Mouse (Mus musculus) monocyte, adult 5-6 weeks (primary cell): ENCODE results near the gene Cavin2. TPM values are rescaled to one million over a fixed set of nuclear protein-coding genes. Genes with fewer than 3 reads are reported as not detected.

Source experiments
- ATAC-seq: fragments of 153-309, 156-312 bp; replicated peaks from 2 replicates; pipeline ENCODE4 v1.8.0; 2017; ENCODE audit warnings: mild to moderate bottlenecking; ENCODE audit not compliant: low TSS enrichment, insufficient number of reproducible peaks, severe bottlenecking, poor library complexity, low FRiP score
- total RNA-seq: library from RNA; stranded (forward); fragments of 200-1000, 200-491, 200-594 nt; gene quantifications from 3 replicates; pipeline ENCODE4 v1.2.3, GENCODE M21; 2017

Cavin2 gene
- total RNA-seq: 1.8 to 24.1 TPM (median 1.9 TPM) in 3 replicates

DNA sequence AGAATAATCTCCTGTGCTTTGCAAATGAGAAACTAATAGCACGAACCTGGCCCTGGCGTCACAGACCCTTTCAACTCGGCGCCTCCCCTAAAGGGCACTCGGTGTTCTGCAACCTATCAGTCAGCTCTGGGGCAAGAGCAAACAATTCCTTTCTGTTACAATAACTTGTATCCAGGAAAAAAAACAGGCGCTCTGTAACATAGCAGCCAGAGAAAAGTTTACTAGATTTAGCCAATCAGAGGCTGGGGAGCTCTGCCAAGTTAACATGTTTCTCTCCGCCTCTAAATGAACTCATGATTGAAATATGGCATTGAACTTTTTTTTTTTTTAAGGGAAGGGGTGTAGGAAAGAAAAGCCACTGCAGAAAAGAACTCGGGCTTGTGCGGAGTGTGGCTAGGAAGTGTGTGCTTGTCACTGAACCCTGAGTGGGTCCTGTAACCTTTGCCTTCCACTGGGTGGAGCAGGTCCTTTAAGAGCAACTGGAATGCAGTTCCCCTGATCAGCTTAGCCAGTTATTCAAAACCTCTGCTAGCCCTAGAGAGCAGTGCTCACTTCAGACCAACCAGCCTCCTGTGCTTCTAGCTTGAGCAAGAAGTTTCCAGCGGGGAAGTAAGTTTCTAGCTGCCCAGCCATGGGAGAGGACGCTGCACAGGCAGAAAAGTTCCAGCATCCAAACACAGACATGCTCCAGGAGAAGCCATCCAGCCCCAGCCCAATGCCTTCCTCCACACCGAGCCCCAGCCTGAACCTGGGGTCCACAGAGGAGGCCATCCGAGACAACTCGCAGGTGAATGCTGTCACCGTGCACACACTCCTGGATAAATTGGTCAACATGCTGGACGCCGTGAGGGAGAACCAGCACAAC is at the start of gene Cavin2:
TSS of gene Cavin2 (plus strand) at position 372 of the 865 bp plus-strand sequence.
- no peak for ATAC-seq

DNA sequence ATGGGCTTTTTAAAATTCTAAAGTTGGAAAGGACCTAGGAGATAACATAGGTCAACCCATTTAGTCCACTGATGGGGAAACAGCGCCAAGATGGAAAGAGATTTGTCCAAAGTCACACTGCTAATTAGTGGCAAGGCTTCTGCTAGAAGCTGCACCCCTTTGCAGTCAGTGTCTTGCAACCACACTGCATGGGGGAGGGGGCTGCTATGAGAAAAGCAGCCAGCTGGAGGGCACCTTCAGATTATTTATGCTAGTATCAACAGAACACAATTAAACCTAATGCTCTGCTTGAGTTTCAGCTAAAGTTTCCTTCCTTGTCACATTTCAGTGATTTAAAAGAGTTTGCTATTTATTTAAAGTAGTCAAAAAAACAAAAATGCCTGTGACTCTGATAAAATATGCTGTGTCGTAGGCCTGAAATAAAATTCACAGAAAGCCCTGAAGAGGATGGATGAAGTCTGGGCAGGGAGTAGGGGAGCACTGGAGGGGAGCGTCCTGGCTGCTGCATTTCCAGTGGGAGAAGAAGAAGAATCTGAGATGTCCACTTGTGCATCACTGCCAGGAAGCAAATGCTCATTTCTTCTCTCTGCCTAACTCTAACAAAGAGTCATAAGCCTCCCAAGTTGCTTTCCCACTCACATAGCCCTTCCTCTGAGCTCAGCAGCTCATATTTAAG is 47.5 kb upstream of the Cavin2 start:
- no peak for ATAC-seq

DNA sequence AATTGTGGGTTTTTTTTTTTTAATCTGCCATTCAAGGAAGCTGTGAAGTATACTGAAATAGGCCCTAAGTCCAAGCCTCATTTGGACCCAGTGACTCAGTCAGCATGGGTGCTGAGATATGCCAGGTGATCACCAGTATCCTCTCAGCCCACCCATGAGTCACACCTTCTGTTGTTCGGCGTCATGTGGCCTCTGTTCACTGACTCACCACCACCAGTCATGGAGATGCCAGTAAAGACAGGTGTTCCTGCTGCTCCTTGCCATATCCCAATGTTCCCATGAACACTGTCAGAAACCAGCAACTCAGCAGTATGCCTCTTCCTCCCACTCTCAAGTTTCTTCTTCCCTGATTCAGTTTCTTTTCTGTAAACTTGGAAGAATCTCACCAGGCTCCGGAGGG is 45.6 kb upstream of the Cavin2 start:
- no peak for ATAC-seq

DNA sequence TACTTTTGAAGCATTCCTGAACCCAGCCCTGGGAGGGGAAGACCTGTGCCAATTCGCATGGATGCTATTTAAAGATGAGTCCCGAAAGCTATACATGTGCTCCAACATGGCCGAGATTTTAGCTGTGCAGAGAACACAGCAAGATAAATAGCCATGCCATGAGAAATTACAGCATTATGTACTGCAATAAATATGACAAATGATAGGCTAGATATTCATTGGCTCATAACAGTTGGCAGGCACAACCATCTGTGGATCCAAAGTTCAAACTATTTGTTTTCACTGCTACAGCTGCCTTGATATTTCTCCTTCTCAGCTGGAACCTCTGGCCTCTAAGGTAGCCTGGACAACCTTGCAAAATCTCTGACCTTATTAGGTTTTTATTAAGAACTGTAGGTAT is 45.1 kb upstream of the Cavin2 start:
- no peak for ATAC-seq

DNA sequence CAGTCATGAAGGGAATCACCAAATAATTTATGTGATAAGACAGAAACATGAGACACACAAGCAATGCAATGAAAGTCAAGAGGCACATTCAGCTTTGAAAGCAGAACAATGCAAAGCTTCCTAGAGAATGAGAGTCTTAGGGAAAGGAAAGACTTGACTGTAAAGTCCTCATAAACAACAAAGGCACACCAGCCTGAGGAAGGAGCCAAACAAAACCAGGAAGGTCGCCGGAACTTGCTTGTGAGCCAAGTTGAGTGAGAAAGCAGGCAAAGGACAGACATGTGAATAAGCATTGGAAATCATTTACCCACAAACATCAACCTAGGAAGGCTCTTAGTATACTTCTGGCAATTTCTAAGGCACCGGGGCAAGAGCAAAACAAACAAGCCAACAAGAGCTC is 43.5 kb upstream of the Cavin2 start:
- ATAC-seq: no peak

DNA sequence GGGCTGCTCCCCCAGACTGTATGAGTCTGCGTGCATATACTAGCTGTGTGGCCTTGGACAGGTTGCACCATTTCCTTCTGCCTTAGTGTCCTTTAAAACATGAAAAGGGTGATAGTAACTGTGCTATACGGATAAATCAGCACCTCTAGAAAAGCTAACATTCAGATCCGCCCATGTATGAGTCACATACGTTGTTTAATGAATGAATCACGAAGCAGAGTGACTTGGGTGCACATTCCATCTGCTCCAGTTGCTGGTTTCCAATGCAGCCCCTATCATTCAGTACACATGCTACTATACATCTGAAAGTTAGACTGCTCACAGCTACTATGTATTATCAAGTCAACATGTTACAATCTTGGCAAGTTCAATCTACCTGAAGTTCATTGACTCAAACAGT is 38.6 kb upstream of the Cavin2 start:
- ATAC-seq: no peak

DNA sequence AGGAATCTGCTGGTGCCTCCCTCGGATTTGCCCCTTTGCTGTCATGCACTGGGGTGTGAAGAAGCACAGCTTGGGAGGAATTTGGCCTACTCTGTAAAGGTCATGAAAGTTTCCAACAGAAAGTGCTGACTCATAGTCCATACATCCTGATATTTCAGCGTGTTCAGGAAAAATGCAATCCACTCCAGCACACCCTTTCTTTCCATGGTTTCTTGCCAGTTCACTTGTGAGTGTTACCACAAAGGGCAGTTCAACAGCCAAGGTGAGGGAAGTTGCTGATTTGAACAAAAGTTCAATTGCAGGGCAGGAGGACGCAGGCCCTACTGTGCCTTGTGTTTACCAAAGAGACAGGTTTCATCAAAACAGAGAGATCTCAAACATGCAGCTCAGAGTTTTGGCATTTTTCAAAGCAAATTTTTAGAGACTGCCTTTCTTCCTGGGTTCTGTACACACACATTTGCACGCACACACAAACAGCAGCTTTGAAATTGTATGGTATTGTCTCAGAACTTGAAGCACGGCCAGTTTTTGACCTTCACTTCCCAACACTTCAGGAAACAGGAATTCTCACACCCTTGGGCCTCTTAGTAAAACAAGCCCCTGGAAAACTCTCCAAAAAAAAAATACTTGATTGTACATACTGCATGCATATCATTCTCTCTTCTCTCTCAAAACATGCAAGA is 23.7 kb upstream of the Cavin2 start:
- no peak for ATAC-seq

DNA sequence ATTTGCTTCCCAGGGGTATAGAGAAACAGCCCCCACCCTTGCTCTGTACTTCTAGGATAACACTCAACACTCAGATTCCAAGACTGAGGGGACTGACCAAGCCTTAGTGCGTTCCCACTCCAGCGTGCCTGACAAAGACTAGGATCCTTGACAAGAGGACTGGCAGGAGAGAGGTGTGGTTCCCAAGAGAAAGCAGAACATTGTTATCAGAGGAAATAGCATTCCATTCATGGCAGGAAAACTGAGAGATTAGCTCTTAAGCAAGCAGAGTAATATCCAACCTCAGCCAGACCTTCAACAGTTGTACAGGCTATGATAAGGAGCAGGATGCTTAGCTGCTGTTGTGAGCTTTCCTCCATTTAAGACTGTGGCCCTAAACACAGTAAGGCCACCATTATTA is 23.0 kb upstream of the Cavin2 start:
- ATAC-seq: no peak

DNA sequence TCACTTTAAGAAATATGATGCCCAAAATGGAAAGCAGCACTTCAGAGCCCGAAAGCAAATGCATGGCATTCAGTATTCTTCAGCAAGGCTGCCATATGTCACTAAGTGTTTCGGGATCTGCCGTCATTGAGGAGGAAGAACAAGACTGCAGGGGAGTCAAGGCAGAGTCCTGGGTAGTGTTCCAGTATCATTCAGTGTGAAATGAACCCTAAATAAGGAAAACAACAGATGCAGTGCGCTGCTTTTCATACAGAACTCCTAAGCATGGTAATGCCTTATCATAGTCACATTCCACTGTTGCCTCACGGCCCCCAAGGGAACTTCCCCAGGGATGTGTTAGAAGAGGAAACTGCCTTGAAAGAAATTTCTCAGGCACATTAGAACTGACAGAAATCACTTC is 21.8 kb upstream of the Cavin2 start:
- ATAC-seq: no peak

DNA sequence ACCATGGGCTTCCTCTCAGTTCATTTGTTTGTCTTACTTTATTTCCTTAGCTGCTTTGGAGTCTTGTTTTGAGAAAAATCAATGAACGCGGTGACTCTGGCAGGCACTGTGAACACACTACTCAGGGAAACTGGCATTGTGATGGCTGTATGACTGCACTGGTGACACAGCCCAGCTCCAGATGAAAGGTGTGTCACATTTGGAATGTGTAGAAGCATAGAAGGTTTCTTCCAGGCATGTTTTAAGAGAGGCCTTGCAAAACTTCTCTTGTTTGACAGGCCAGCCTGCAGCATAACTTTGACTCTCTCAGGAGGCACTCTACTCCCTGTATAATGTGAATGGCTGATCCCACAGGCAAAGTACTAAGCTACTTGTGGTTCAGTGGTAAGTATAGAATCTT is 20.7 kb upstream of the Cavin2 start:
- no peak for ATAC-seq

DNA sequence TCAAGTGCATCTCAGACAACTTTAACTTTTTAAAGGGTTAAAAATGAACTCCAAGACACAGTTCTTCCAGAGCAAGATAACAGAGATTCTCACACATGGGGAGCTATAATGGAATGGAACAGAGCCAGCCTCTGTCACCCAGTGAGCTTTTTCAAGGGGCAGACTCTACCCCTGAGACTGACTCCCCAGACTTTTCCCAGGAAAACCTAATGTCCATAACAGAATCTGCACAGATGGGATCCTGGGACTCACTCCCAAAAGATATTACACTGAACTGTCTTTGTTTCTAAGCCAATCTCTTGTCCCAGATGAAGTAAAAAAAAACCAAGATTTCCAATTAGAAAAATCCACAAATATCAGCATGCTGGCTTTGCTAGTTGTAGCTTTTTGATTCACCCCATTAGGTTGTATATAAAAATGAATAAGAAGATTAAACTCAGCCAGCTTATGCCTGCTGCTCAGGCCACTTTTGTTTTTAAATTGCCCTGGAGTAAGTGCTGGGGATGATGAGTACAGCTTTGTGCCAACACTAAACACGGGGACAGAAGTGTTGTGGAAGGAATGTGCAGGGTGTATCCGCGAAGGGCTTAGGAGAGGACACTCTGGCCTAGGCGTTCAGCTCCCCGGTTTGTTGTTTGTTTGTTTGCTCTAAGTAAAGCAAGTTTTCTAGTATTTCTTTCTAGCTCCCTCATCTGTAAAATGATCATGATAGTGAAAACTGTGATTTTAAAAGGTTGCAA is 18.6 kb upstream of the Cavin2 start:
- no peak for ATAC-seq

DNA sequence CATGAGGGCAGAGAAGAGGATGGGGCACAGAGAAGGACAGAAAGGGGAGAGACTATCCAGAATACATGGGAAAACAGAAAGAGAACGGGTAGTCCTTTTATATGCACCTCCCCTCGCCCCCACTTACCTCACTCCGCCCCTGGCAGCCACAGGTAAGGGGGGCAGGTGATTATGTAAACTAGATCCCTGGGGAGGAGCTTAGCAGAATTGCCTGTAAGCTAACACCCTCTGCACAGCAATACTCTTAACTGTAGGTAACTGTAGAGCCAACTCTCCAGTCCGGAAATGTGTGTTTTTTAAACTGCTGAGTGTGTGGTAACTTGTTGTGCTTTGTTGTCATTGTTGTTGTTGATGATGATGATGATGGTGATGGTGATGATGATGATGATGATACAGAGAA is 17.1 kb upstream of the Cavin2 start:
- ATAC-seq: no peak

DNA sequence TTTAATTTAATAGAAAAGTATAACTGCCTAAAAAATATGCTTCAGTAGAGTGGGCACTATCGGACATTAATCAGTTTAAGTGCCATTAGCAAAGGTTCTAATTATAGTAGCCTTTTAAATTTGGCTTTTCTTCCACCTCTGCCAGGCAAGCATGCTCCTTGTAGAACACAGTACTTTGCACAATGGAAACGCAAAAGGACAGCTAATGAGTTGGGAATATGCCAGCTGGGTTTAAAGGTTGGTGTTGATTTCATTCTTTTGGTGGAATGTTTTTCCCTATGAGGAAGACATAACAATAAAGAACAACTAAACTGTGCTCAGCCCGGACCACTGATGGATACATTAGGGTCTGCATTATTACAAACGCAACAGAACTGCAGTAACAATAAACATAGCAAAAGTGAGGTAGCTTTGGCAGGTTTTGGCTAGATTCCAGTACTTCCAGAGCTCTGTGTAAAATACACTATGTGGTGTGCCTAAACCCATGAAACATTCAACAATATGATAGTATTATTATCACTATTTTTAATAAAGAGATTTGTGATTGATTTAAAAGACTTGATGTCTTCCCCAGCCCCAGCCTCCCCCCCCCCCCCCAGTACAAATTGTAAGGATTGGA is 16.2 kb upstream of the Cavin2 start:
- no peak for ATAC-seq

DNA sequence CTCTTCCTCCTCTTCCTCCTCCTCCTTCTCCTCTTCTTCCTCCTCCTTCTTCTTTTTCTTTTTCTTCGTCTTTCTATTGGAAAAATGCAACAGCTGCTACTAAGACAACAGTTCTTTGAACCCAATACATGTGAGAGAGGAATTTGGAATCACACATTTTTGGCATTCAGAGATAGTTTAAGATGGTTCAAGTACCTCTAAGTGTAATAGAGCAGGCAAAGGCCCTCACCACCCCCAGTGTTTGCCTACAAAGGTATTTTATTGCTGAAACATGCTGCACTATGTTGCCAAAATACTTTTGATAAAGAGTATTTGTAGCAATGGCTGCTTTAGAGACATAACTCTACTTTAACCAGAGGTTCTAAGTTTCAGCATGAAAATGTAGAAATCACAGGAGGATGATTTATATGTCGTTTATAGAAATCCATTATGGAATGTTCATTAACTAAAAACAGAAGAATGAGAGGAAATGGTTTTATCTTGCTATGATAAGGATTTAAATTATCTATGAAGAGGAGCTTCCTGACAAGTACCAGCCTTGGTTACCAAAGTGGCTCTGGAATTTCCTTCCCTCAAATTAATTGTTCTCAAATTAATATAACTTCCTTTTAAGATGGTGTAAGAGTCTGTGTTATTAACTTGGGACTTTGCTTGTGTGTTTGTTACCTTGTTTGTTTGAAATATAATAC is 10.9 kb upstream of the Cavin2 start:
- no peak for ATAC-seq

DNA sequence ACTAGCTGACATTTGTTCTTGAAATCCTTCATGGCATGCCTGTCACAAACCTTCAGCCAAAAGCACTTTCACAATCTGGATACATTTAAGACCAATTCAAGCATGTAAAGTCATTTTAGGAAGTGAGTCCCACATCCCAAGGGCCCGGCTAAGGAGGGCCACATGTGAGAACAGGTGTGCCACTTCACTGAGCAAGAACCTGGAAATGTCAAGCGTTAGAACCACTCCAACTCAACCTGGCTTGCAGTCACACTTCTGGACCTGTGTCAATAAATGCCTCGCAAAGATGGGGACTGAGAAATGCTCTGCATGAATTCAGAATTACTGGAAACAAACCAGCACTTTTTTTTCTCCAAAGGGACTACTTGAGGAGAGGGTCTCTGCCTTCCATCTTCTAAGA is 725 bp upstream of the Cavin2 start:
- no peak for ATAC-seq

DNA sequence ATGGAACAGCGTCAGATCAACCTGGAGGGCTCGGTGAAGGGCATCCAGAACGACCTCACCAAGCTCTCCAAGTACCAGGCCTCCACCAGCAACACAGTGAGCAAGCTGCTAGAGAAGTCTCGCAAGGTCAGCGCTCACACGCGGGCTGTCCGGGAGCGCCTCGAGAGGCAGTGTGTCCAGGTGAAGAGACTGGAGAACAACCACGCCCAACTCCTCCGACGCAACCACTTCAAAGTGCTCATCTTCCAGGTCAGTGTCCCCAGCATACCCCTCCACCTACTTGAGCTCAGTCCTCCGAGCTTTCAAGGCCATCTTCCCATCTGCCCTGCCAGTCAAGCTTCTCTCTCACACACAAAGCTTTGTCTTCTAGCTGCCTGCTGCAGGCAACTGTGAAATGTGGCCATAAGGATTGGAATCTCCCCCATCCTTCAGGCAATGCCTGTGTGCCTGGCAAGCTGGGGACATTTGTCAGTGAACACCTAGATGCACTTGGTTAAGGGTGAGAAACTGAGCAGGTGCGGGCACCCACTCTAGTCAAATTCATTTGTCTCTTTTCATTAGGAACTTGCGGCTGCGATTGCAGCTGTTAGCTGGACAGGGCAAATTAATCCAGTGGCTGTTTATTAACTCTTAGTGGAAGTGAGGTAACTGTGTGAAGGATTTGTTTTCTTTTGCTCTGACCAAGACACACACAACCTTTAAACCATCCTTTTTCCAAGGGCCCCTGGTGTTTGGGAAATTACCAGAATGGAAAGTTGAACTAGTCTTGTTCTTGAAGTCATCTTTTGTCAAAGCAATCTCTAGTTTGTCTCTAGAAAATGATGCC is 907 bp downstream of the Cavin2 start:
- no peak for ATAC-seq

DNA sequence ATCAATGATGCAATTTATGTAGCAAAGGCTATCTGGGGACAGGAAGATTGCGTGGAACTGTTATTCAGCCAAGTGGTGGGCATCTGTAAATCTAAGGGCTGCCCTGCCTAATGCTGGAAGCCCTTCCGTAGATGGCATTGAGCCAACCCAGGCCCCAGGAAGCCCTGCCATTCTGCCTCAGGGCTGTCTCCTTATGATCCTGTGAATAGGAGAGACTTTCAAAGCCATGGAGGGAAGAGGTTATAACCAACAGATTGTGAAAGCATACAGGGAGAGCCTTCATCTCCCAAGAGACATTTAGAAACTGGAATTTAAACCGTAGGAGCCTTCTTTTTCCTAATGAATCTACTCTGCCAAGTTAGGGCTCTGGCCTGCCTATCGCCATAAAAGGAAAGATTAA is 1.7 kb downstream of the Cavin2 start:
- no peak for ATAC-seq
